Mouse (Mus musculus): Measurements from ENCODE around the gene Dedd. TPM values are rescaled to one million over a fixed set of nuclear protein-coding genes. Genes with fewer than 3 reads are reported as not detected.
"Not testable (repeated sequence)": the region's sequence is repeated elsewhere in the genome, so short reads cannot be mapped to it uniquely, and the experiment has no call there.

Dedd gene
- polyA plus RNA-seq, 1 experiment from 2014 or later, result 52.7 TPM

GRCm38 (mm10) chr1:171322012-171322411 is 6.9 kb upstream of the Dedd start:
- Histone ChIP-seq H3K36me3 (no peaks in the 10 kb centered on the region), H3K4me3 (no peak overlapping the region), H3K4me1 (replicated peaks) (peaks cover 16% of the 10 kb centered on the region), H3K9me3 (no peaks in the 10 kb centered on the region), H3K4me2 (no peak overlapping the region), H3K9ac (no peak overlapping the region), H3K27me3 (no peaks in the 10 kb centered on the region), H3K27ac (replicated peaks) (no peak overlapping the region)
- WGBS, result 79% methylated on average over 1 of the region's 1 CpGs
- ATAC-seq (ENCODE audit: low read depth), result peak; percentile 45; the same call in 1 of the 2 replicates

- no peak for ATAC-seq (ENCODE audit: low read depth)
- Histone ChIP-seq H3K4me3 (no peak overlapping the region), H3K36me3 (no peaks in the 10 kb centered on the region), H3K4me2 (no peak overlapping the region), H3K9me3 (no peaks in the 10 kb centered on the region), H3K4me1 (replicated peaks) (peaks cover 37% of the 10 kb centered on the region), H3K27me3 (no peaks in the 10 kb centered on the region), H3K27ac (replicated peaks) (no peak overlapping the region), H3K9ac (no peak overlapping the region)
- WGBS, result 85% methylated on average over 2 of the region's 2 CpGs
Observed at GRCm38 (mm10) chr1:171325571-171325970, 3.4 kb upstream of the Dedd start.

DNA sequence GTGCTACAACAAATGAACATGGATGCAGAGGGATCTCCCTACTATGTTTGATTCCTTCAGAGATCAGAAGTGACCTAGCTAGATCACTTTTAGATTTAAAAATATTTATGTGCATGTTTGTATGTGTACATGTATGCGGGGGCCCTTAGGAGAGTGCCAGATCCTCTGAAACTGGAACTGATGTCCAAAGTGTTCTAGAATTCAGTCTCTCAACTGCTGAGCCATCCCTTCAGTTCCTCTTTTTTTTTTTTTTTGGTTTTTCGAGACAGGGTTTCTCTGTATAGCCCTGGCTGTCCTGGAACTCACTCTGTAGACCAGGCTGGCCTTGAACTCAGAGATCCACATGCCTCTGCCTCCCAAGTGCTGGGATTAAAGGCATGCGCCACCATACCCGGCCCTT is 2.4 kb upstream of the Dedd start:
- H3K4me3 ChIP-seq; H3K27ac ChIP-seq (replicated peaks); H3K27me3 ChIP-seq; H3K9ac ChIP-seq; H3K36me3 ChIP-seq; H3K9me3 ChIP-seq; H3K4me2 ChIP-seq; ATAC-seq (ENCODE audit: low read depth): not testable (repeated sequence)
- 96% methylated on average over 4 of the region's 4 CpGs for WGBS
- H3K4me1 ChIP-seq (replicated peaks), result peaks cover 47% of the 10 kb centered on the region

DNA sequence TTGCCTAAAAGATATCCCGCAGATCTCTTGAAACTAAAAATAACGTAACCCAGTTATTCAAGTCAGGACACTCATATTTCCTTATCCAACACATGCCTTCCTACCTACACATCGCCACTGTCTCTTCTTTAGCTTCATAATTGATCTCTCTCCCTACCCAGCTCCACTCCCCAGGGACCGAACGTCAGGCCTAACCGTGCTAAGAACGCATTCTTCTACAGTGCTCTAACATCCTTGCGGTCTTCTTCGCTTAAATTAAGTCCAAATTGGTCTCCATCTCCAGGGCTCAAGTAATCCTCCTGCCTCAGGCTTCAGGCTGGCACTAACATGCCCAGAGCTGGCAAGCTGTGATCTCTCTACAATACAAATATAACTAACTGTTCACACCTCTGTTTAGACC is 701 bp upstream of the Dedd start:
- 33% methylated on average over 9 of the region's 9 CpGs for WGBS
- Histone ChIP-seq H3K36me3 (peaks cover 11% of the 10 kb centered on the region; the same call in 1 of the 2 replicates), H3K27me3 (no peaks in the 10 kb centered on the region), H3K4me2 (peak overlapping the region; percentile 82), H3K27ac (replicated peaks) (peak overlapping the region; percentile 100), H3K9me3 (no peaks in the 10 kb centered on the region), H3K4me1 (replicated peaks) (peaks cover 61% of the 10 kb centered on the region), H3K9ac (peak overlapping the region; percentile 96), H3K4me3 (peak overlapping the region; percentile 87)
- 0 out of 2 replicates have a peak, but pooled peaks have one; percentile 0 for ATAC-seq (ENCODE audit: low read depth)

DNA sequence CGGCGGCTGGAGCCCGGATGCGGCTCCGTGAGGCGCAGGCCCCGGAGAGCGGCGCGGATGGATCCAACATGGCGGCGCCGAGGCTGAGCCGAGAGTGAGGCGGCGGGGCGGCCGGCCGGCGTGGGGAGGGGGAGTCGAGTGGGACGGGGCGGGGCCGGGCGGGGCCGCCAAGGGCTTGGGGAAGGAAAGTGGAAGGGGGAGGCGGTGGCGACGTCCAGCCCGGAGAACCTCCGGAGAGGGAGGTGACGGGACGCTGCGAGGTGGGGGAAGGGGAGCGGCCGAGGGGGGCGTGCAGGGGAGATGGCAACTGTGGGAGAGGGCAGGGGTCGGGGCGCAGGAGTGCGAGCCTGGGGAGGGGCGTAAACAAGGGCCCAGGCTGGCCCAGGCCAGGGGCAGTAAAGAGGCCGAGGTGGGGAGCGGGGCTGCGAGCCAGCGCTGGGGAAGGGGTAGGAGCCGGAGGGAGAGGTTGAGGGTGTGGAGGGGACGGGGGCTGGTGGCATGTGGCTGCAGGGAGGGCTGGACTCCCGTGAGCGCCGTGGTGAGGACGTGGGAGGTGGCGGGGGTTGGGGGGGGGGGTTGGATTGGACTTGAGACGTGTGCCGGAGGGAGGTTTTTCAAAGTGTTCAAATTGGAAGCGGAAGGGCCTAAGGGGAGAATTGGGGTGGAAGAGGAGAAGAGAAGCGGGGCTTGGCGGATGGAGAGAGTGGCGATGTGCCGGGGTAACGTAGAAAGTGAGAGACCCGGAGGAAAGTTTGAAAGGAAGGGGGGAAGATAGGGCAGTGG is 679 bp downstream of the Dedd start:
- H3K27ac ChIP-seq (replicated peaks), result peak overlapping the region; percentile 100
- H3K9me3 ChIP-seq, result no peaks in the 10 kb centered on the region
- peak; percentile 87 for ATAC-seq (ENCODE audit: low read depth)
- H3K9ac ChIP-seq, result peak overlapping the region; percentile 96
- under 1% methylated on average over 55 of the region's 61 CpGs for WGBS
- H3K36me3 ChIP-seq, result peaks cover 16% of the 10 kb centered on the region; the same call in 1 of the 2 replicates
- no peaks in the 10 kb centered on the region for H3K27me3 ChIP-seq
- peak overlapping the region; percentile 82 for H3K4me2 ChIP-seq
- H3K4me1 ChIP-seq (replicated peaks), result peaks cover 72% of the 10 kb centered on the region
- H3K4me3 ChIP-seq, result peak overlapping the region; percentile 87

- H3K9ac ChIP-seq, result peak overlapping the region; percentile 96
- 0% methylated on average over 4 of the region's 4 CpGs for WGBS
- H3K4me3 ChIP-seq, result peak overlapping the region; percentile 87
- no peaks in the 10 kb centered on the region for H3K27me3 ChIP-seq
- no peaks in the 10 kb centered on the region for H3K9me3 ChIP-seq
- H3K36me3 ChIP-seq, result peaks cover 21% of the 10 kb centered on the region; the same call in 1 of the 2 replicates
- no peak for ATAC-seq (ENCODE audit: low read depth)
- peaks cover 72% of the 10 kb centered on the region for H3K4me1 ChIP-seq (replicated peaks)
- H3K27ac ChIP-seq (replicated peaks), result peak overlapping the region; percentile 100
- peak overlapping the region; percentile 82 for H3K4me2 ChIP-seq
Observed at GRCm38 (mm10) chr1:171330216-171330560, 1.2 kb downstream of the Dedd start.

DNA sequence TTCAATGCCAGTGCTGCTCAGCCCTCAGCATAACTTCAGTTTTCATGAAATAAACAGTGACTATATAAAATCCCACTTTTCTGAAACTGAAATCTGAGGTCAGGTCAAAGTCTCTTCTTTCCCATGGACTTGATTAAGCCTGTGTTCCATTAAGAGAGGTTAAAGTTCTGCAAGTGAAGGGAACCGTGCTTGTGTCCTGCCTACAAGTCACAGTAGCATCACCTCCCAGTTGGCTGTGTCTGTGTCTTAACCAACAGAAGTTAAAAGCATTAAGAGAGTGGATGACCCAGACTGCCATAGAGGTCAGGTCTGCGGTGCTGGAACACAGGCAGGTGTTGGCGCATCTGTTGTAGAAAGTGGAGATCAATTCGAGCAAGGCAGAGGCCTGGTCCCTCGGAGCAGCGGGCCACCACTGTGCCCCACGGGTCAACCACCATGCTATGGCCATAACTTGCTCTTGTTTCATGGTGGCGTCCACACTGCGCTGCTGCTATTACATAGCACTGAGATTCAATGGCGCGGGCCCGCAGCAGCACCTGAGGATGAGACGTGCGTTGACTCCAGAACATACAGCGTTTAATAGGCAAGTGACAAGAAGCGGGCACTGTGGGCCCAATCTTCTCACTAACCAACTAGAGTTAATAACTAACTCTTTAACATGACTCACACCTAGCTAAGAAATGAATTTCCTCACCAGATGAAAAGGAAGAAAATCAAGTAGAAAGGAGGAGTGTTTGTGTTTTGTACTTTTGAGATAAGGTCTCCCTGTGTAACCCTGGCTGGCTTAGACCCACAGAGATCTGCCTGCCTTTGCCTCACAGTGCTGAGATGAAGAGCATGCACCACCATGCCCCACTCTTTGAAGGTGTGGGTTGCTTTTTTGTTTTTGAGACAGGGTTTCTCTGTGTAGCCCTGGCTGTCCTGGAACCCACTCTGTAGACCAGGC is 13.6 kb downstream of the Dedd start:
- peaks cover 60% of the 10 kb centered on the region for H3K36me3 ChIP-seq
- no peak overlapping the region for H3K4me2 ChIP-seq
- peaks cover 6% of the 10 kb centered on the region; the same call in 1 of the 2 replicates for H3K9me3 ChIP-seq
- no peak overlapping the region for H3K4me3 ChIP-seq
- no peak for ATAC-seq (ENCODE audit: low read depth)
- H3K9ac ChIP-seq, result no peak overlapping the region
- H3K27me3 ChIP-seq, result no peaks in the 10 kb centered on the region
- no peak overlapping the region for H3K27ac ChIP-seq (replicated peaks)
- peaks cover 32% of the 10 kb centered on the region for H3K4me1 ChIP-seq (replicated peaks)
- 93% methylated on average over 16 of the region's 16 CpGs for WGBS

DNA sequence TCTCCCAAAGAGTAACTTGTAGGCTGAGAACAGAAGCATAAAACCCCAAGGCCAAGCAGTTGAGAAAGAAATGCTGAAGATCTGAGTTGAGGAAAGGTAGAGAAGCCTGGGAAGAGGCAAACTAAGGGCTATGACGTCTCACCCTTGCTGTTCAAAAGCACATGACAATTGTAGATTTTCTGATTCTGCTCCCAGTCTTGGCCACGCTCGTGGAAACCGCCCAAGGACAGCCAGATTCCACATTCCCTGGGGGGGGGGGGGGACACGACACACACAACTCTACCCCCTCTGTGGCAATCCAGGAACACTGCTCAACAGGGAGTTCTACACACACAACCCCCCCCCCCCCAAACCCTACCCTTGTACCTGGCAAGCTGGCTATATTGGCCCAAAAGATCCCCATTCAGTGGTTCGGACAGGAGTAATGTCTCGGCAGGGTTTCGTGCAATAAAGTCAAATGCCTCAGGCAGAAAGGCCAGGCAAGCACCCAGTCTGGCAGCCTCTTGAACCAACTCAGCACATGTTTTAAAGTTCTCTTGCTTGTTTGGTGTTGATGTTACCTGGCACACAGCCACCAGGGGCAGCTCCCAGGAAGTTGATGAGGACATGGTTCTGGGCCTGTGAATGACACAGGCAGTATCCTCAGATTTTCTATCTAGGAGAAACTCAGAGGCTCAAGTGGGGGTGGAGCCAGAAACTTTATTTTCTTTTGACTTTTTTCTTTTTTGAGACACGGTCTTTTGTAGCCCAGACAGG is 15.2 kb downstream of the Dedd start:
- no peak for ATAC-seq (ENCODE audit: low read depth)
- H3K9me3 ChIP-seq, result peaks cover 6% of the 10 kb centered on the region; the same call in 1 of the 2 replicates
- H3K27ac ChIP-seq (replicated peaks), result no peak overlapping the region
- peak overlapping the region; percentile 92 for H3K4me3 ChIP-seq
- WGBS, result 77% methylated on average over 9 of the region's 9 CpGs
- peak overlapping the region; percentile 88 for H3K4me2 ChIP-seq
- H3K36me3 ChIP-seq, result peaks cover 44% of the 10 kb centered on the region
- no peaks in the 10 kb centered on the region for H3K27me3 ChIP-seq
- 0 out of 2 replicates have a peak overlapping the region, but pooled peaks have one; percentile 9 for H3K9ac ChIP-seq
- H3K4me1 ChIP-seq (replicated peaks), result peaks cover 46% of the 10 kb centered on the region

DNA sequence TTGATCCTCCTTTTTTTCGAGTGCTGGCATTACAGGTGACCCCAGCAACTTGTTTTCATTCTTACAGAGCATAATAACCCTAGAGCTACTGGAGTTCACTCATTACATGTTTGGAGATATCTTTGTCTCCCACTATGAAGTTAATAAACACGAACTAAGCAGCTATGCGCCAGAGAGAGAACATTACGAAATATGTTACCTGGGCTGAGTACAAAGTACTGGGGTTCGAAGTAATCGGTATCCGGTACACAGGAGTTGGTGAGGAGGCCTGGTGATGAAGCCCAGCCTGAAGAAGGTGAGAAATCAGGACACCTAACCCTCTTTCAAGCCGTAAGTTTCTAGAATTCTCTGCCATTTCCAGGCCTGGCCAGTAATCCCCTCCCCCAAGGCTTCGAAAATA is 15.8 kb downstream of the Dedd start:
- Histone ChIP-seq H3K4me1 (replicated peaks) (peaks cover 47% of the 10 kb centered on the region), H3K27ac (replicated peaks) (no peak overlapping the region), H3K36me3 (peaks cover 38% of the 10 kb centered on the region), H3K27me3 (no peaks in the 10 kb centered on the region), H3K4me2 (peak overlapping the region; percentile 88), H3K9ac (peak overlapping the region; percentile 88), H3K4me3 (peak overlapping the region; percentile 92), H3K9me3 (peaks cover 6% of the 10 kb centered on the region; the same call in 1 of the 2 replicates)
- ATAC-seq (ENCODE audit: low read depth), result no peak
- WGBS, result 79% methylated on average over 9 of the region's 9 CpGs

DNA sequence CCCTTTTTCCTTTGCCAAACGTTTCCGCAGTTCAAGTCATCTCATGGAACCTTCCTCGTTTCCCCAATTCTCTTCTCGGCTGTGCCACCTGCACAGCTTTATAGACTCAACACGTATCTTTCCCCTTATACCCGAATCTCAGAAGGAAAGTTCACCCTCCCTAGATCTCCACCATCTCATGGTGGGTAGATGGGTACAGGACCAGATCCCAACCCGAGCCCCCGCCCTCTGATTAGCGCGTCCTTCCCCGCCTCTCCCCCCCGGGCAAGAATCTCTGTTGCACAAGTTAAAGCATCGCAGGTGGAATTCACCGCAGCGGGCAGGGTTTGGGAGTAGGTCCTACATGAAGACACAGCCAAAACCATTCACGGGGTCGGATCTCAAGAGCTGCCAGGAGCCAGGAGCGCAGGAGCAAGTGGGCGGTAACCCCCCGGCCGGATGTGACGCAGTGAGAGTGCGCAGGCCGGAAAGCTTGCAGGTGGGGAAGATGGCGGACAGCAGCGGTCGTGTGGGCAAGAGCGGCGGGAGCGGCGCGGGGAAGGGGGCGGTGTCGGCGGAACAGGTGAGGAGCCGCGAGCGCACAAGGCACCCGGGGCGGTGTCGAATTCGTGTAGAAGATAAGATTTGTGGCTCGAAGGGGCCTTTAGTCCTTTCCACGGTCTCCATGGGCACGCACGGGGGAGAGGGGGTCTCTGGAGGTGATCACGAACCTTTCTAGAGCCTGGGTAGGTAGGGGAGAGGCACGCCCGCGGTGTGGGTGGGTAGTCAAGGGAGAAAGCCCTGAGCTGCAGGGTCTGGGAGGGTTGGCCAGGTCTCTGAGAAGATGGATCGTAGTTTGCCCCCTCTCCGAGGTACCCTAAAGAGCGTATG is 16.5 kb downstream of the Dedd start, which contains the start of the genes Nit1 and Pfdn2:
Gene Nit1, minus strand, starts transcription at position 422 of the 870 bp plus-strand sequence.
Gene Pfdn2, plus strand, starts transcription at position 446 of the 870 bp plus-strand sequence.
- 2% methylated on average over 52 of the region's 53 CpGs for WGBS
- H3K27ac ChIP-seq (replicated peaks), result peak within 1 kb of the TSS; percentile 71

More for the DNA sequence above, 16.5 kb downstream of the Dedd start, which contains the start of the genes Nit1 and Pfdn2:
- ATAC-seq (ENCODE audit: low read depth), result peak; percentile 95
- Histone ChIP-seq H3K9ac (peak within 1 kb of the TSS; percentile 88), H3K4me2 (peak within 1 kb of the TSS; percentile 88), H3K36me3 (peaks cover 31% of the 10 kb centered on the region), H3K4me1 (replicated peaks) (peaks cover 47% of the 10 kb centered on the region), H3K27me3 (no peaks in the 10 kb centered on the region), H3K4me3 (peak within 1 kb of the TSS; percentile 92), H3K9me3 (peaks cover 6% of the 10 kb centered on the region; the same call in 1 of the 2 replicates)
